Mouse (Mus musculus): ENCODE data around the gene Gm10643.

- peak; percentile 79 for TF ChIP-seq CTCF (conservative IDR thresholded peaks at IDR 0.05; ENCODE audit: insufficient read depth, insufficient read length, low read depth, low read length)
- no peak for TF ChIP-seq POLR2A (IDR thresholded peaks at IDR 0.05; ENCODE audit: low read depth, low read length)
These were observed 22.6 kb downstream of the Gm10643 start, which contains the start of gene Il27ra for GRCm38 (mm10) chr8:84042066-84042947.
